Mouse (Mus musculus) retina, embryonic 14.5 days (tissue): Measurements from ENCODE around the gene Sf1.

ENCODE experiments used
- DNase-seq: peaks from one replicate; pipeline ENCODE4 v3.0.0-alpha.2; 2015; ENCODE audit warnings: low spot score

Gene Sf1

DNA sequence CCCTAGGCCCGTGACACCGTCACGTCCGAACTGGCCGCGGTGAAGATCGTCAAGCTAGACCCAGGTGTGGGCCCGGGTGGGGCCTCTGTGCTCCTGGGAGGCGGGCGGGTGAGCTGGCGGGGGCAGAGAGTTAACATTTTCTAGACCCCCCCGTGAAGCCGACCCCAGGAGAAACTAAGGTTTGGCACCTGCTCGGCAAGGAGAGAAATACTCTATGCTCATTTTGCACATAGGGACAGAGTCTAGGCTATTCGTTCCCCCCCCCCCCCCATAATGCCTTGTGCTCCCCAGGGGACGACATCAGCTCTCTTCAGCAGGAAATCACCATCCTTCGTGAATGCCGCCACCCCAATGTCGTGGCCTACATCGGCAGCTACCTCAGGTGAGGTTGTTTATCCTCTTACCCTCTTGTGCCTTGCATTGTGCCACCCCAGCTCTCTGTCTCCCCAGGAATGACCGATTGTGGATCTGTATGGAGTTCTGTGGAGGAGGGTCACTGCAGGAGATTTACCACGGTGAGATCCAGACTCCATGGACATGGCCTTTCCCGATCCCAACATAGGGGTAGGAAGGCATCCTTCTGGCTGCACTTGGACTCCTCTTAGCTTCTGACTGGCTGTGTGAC, 21.9 kb upstream of the Sf1 start:
- no peak for DNase-seq

DNA sequence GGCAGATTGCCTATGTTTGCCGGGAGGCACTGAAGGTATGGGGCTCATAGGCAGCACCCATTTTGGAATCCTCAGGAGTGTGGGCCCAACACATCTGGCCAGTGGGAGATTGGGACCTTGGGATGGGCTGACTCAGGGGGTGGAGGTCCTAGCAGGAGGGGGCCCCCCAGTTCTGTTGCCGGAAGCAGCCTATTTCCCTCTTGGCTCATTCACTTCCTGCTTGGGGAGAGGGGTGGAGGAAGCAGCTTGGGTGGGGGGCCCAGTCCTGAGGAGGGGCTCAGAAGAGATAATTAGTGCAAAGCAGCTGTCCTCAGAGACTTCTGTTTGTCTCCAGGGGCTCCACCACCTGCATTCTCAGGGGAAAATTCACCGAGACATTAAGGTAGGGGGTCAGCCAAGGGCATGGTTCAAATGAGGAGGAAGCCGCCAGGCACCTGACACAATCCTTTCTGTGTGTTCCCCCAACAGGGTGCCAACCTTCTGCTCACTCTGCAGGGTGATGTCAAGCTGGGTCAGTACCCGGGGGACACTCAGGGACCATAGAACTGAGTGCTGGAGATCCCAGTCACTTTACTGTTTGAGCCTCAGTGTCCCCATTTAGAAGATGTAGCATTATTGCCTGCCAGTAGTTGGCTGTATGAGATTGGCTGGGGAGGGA, 21.1 kb upstream of the Sf1 start:
- DNase-seq, result no peak

DNA sequence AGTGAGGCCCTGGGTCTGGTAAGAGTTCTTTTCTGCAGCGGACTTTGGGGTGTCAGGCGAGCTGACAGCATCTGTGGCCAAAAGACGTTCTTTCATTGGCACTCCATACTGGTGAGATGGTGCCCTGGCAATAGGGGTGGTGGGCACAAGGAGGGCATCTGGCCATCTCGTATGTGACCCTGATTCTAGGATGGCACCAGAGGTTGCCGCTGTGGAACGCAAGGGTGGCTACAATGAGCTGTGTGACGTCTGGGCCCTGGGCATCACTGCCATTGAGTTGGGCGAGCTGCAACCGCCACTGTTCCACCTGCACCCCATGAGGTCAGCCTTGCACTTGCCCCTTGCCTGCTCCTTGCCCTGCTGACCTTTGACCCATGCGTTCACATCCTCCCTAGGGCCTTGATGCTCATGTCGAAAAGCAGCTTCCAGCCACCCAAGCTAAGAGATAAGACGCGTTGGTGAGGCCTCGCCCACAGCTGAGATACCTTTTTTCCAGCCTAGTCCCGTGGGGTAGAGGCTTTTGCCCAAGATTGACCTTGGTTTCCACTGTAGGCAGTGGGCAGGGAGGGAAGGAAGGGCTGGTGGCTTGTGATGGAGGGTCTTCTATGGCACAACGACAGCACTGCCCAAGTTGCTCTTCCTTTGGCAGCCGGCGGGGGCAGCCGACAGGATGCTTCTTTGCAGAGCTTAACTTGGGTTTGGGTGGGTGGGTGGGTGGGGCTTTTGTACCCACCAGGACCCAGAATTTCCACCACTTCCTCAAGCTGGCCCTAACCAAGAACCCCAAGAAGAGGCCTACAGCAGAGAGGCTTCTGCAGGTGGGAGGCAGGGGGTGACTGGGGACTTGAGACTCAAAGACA, 20.2 kb upstream of the Sf1 start:
- no peak for DNase-seq

- DNase-seq, result no peak
These were observed 19.5 kb upstream of the Sf1 start for GRCm38 (mm10) chr19:6343996-6344395.

DNA sequence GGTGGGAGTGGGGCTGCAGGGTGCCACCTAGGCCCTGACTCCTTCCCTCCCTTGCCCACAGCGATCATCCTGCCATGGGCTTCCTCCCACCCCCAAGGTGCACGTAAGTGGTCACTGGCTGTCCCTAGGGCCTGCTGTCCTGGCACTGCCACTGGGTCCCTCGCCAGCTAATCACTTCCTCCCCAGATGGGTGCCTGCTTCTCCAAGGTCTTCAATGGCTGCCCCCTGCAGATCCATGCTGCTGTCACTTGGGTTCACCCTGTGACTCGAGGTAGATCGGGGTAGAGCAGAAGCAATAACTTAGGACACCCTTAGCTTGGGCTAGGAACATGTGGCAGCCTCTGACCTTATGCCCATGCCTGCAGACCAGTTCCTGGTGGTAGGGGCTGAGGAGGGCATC, 17.5 kb upstream of the Sf1 start:
- DNase-seq, result no peak

- no peak for DNase-seq
These were observed 16.8 kb upstream of the Sf1 start for GRCm38 (mm10) chr19:6346661-6347060.

- no peak for DNase-seq
These were observed 15.9 kb upstream of the Sf1 start for GRCm38 (mm10) chr19:6347615-6348014.

DNA sequence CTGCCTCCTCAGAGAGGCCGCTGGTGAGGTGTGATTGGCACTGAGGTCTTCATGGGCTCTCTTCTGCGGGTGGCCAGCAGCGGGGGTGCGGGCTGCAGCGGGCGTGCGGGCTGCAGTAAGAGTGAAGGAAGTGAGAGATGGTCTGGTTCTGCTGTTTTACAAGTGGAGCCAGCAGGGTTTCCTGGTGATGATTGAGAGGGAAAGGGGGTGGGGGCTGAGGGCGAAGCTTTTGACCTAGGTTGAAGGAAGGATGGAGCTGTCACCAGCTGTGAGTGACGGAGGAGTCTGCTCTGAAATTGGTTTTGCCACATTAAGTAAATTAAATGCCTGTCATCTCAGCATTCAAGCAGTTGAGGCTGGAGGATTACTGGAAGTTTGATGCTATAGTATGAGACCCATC, 14.8 kb upstream of the Sf1 start:
- no peak for DNase-seq

- no peak for DNase-seq
These were observed 14.1 kb upstream of the Sf1 start for GRCm38 (mm10) chr19:6349215-6349983.

- DNase-seq, result no peak
These were observed 11.9 kb upstream of the Sf1 start for GRCm38 (mm10) chr19:6351431-6352106.

DNA sequence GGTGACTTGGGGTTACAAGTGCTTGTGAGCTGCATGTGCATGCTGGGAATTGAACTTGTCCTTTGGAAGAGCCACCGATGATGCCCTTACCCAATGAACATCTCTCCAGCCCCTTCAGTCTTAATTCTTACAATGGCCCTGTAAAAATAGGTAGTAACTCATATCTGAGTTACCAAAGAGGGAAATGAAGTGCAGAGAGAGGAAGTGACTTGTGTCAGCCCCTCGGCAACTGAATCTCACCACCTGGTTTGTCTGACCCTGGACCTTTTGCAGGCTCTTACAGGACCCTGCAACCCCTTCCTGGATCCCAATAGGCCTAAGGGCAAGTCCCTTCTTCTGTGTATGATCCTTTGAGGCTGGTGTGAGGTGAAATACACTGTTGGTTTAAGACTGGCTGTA, 11.4 kb upstream of the Sf1 start:
- no peak for DNase-seq

DNA sequence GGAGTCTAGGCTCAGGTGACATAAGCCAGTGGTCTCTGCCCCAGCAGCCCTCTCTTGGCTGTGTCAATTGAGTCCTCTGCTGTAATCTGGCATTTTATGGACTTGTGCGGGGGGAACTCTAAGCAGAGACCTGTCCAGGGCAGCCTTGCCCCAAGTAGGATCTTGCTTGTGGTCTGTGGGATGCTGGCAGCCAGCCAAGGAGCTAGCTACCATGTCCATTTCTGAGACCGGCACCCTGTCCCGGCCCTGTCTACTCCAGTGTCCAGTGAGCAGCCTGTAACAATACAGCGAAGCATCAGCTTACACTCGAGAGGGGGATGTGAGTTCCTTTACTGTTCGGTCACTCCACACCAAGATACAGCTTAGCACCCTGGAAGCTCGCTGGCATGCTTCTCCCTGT, 9.5 kb upstream of the Sf1 start:
- no peak for DNase-seq

DNA sequence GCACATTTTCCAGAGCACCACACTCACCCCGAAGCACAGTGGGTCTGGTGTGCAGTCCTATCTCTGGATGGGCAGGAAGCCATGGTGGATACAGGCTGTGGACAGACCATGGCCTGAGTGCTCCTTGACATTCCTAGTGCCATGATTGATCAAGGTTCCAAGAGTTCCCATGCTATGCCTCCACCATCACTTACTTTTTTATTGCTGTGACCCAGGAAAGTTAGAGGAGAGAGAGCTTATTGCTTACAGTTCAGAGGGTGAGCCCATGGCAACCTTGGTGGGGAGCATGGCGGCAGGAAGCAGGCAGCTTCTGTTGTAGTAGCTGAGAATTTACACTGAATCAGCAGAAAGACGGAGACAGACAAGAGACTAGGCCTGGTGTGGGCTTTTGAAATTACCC, 2.2 kb upstream of the Sf1 start:
- no peak for DNase-seq

- DNase-seq, result no peak
These were observed 439 bp upstream of the Sf1 start for GRCm38 (mm10) chr19:6363091-6363410.

GRCm38 (mm10) chr19:6364317-6364725, 831 bp downstream of the Sf1 start:
- DNase-seq, result peak; percentile 91

DNA sequence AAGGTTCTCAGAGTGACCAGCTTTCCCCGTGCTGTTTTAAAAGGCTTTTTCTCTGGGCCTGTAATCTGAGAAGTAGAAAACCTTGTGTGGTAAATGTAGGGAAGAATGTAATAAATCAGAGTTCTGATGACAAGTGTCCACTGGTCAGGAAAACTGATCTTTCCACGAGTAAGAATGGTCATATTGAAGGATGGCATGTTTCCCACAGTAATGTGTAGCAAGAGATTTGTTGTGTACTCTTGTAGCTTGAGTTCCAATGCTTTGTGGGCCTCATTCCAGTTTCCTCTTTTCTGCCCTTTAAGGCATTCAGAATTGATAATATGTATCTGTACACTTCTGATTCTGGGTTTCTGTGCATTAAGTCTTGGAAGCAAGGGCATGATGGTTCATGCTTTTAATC, 1.4 kb downstream of the Sf1 start:
- no peak for DNase-seq

DNA sequence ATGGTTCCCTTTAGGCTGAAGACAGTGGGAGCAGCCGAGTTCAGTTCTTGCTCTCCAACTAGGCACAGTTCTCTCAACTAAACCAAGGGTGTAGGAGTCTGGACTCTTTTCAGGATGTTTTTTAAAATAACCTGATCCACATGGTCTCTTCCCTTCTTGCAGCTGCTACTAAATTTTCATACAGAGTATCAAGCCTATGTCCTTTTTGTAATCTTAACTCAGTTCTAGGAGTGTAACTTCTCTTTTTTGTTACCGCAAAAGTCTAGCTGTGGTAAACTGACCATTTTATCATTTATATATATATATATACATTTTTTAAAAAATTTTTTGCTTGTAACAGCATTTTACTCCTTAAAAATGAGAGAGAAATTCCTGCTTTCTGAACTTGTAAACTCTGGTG, 6.7 kb downstream of the Sf1 start:
- DNase-seq, result no peak

- DNase-seq, result no peak
These were observed 8.9 kb downstream of the Sf1 start for GRCm38 (mm10) chr19:6372433-6372832.

DNA sequence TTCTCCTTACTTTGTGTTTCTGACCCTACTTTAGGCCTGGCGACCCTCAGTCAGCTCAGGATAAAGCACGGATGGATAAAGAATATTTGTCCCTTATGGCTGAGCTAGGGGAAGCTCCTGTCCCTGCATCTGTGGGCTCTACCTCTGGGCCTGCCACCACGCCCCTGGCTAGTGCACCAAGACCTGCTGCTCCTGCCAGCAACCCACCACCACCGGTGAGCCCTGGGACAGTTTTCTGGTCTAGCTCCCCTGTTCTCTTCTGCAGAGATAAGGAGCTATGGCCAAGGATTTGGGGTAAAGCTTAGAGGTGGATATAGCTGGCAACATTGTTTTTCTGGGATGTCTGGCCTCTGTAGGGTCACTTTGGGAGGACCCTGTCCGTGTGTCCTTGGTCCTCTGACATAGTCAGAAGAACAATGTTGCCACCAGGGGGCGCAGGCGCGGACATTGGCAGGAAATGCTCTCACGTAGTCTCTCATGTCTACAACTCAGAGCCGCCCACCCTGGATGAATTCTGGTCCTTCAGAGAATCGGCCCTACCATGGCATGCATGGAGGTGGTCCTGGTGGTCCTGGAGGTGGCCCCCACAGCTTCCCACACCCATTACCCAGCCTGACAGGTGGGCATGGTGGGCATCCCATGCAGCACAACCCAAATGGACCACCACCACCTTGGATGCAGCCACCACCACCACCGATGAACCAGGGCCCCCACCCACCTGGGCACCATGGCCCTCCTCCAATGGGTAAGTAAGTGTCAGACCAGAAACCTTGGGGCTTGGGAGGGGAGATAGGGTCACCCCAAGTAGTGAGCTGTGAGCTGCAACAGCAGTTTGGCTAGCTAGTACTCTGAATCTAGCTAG, 10.3 kb downstream of the Sf1 start:
- DNase-seq, result peak; percentile 88

DNA sequence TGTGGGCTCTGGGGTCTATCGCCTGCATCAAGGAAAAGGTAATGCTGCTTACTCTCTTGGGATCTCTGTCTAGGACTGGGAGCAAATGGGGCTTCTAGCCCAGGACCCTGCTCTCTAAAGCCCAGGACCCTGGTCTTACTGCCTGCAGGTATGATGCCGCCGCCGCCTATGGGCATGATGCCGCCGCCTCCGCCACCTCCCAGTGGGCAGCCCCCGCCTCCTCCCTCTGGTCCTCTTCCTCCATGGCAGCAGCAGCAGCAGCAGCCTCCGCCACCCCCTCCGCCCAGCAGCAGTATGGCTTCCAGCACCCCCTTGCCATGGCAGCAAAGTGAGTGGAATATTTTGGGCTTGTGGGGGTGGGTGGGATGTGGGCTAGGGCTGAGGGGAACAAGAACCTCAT, 11.1 kb downstream of the Sf1 start:
- no peak for DNase-seq
